Comparison of ENCODE assay signal across 8 mouse cellular contexts in the genomic region with DNA sequence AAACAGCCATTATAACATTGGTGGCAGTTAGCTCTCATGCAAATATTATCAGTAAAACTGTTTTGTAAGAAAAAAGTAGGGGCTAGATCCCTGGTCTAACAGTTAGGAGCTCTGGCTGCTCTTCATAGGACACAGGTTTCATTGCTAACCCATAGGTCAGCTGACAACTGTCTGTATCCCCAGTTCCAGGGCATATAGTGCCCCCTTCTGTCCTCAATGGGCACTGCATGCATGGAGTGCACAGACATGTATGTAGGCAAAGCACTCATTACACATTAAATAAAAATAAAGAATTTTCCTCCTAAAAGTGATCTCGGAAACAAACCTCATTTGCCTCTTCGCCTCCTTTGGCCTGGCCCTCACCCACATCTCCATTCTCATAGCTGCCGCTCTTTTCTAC.
DNase-seq lines count a peak whose midpoint lies in the region; TF ChIP-seq lines count a peak whose summit lies in the region.
"Had no signal": no experiment of that assay in that cellular context is flagged by ENCODE, and none has a peak within 500 bp of the region (broad histone marks: within the 10 kb centered on the region; RNA-seq: fewer than 3 reads in every experiment).

No protein-coding gene starts in this region.

- TF ChIP-seq CTCF in left cerebral cortex, adult 2 months (IDR thresholded peaks at IDR 0.05): peak; percentile 44
- TF ChIP-seq CTCF in bone marrow, adult 2 months (IDR thresholded peaks at IDR 0.05; ENCODE audit: control insufficient read depth, insufficient read depth, low read length): peak; percentile 49

- TF ChIP-seq POLR2A in bone marrow, adult 2 months (IDR thresholded peaks at IDR 0.05; ENCODE audit: borderline replicate concordance, control insufficient read depth, low read depth, low read length): no peak

- H3K4me1 ChIP-seq in ES-E14 (ENCODE audit: control insufficient read depth in 2 of 2, insufficient read depth in 2 of 2, low read length in 2 of 2, poor library complexity in 1 of 2): peaks cover 0 to 13% of the 10 kb centered on the region in 2 experiments; a peak in 2 of 4 replicates
- no peaks in the 10 kb centered on the region; the same call in 1 of the 2 replicates for H3K4me1 ChIP-seq in bone marrow, adult 2 months (ENCODE audit: control insufficient read depth, insufficient read depth, low read length)

- no peaks in the 10 kb centered on the region for H3K36me3 ChIP-seq in ES-E14 (ENCODE audit: control insufficient read depth, insufficient read depth, low read length, poor library complexity, severe bottlenecking)
- H3K36me3 ChIP-seq: midbrain, embryonic 12.5 days had no signal

- H3K4me3 ChIP-seq in left cerebral cortex, adult 2 months: no peak overlapping the region
- no peak overlapping the region for H3K4me3 ChIP-seq in ES-E14 (ENCODE audit: insufficient read depth in 1 of 2, low read depth in 1 of 2, low read length in 2 of 2, poor library complexity in 1 of 2, severe bottlenecking in 1 of 2)
- H3K4me3 ChIP-seq in bone marrow, adult 2 months (replicated peaks; ENCODE audit: control insufficient read depth, low read depth, low read length): no peak overlapping the region
- H3K4me3 ChIP-seq: midbrain, embryonic 12.5 days had no signal

- H3K9ac ChIP-seq in ES-E14 (ENCODE audit: insufficient read depth, low read depth, low read length, poor library complexity, severe bottlenecking): no peak overlapping the region
- H3K9ac ChIP-seq: midbrain, embryonic 12.5 days had no signal

- 85% methylated on average over 3 of the region's 3 CpGs for WGBS in bone marrow, adult 2 months

- no peak for DNase-seq in left cerebral cortex, adult 2 months (ENCODE audit: extremely low spot score in 1 of 2, low spot score in 2 of 2)
- DNase-seq in left cerebral cortex, adult 9 months (ENCODE audit: low spot score in 2 of 2): no peak
- peak; percentile 51 for DNase-seq in ES-E14 (ENCODE audit: low read depth, low spot score)
- peak; percentile 61 for DNase-seq in kidney, postnatal 10 days
- DNase-seq in testis, postnatal 10 days (ENCODE audit: low spot score): peak; percentile 56
- DNase-seq in gastrocnemius, adult 8-10 months (ENCODE audit: low spot score in 2 of 2): no peak

- intact Hi-C loops in left cerebral cortex, adult 2 months (cut with DNase I): loop anchor here (5.0 kb wide), 1 partner anchor 517 kb away; no protein-coding TSS in a partner anchor

- no peak overlapping the region for H3K27ac ChIP-seq in left cerebral cortex, adult 2 months
- H3K27ac ChIP-seq in ES-E14 (ENCODE audit: insufficient read depth, low read depth, low read length, poor library complexity, severe bottlenecking): no peak overlapping the region
- H3K27ac ChIP-seq in bone marrow, adult 2 months (ENCODE audit: control insufficient read depth, insufficient read depth, low read depth, low read length, poor library complexity): no peak overlapping the region
- H3K27ac ChIP-seq: midbrain, embryonic 12.5 days had no signal

- no peaks in the 10 kb centered on the region for H3K9me3 ChIP-seq in ES-E14 (ENCODE audit: control insufficient read depth, insufficient read depth, low read depth, low read length)
- H3K9me3 ChIP-seq: midbrain, embryonic 12.5 days had no signal

- in situ Hi-C loops in ES-E14 (cut with MboI; ENCODE audit: low sequenced_read_pairs in 2 of 2, unreplicated experiment in 2 of 2): no loop called here

TF ChIP-seq in ES-E14, 5 proteins besides CTCF, POLR2A, EP300 and RAD21:
- TF ChIP-seq ZNF384 (IDR thresholded peaks at IDR 0.05; ENCODE audit: low read depth, low read length): no peak
- peak; percentile 16; the same call in 1 of the 2 replicates for TF ChIP-seq ZC3H11A (IDR thresholded peaks at IDR 0.05; ENCODE audit: borderline replicate concordance, low read depth, low read length)

Comparison
In these comparisons a context has a peak if more than half of its experiments do, and no peak if none do; other contexts are left out.
1. DNase-seq: peak in ES-E14 (single experiment), kidney, postnatal 10 days (single experiment) and testis, postnatal 10 days (single experiment); none in left cerebral cortex, adult 2 months (0 of 2), left cerebral cortex, adult 9 months (0 of 2) and gastrocnemius, adult 8-10 months (0 of 2).